Mouse (Mus musculus) left cerebral cortex, adult 9 months (tissue): ENCODE data around the gene 4931409K22Rik.

Experiments
- DNase-seq, 2 experiments: peaks; one replicate each; pipeline ENCODE4 v3.0.0; 2022; ENCODE audit warnings: low spot score in 2 of 2

4931409K22Rik gene

DNA sequence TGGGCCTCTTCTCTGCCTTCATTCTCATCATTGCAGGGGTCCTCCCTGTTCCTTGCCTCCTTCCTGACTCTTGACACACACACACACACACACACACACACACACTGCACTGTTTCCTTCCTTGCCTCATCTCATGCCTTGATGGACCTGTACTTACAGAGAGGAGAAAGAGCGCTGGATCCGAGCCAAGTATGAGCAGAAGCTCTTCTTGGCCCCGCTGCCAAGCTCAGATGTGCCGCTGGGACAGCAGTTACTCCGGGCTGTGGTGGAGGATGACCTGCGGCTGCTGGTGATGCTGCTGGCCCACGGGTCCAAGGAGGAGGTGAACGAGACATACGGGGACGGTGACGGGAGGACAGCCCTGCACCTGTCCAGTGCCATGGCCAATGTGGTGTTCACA lies 55.8 kb downstream of the 4931409K22Rik start:
- no peak for DNase-seq

DNA sequence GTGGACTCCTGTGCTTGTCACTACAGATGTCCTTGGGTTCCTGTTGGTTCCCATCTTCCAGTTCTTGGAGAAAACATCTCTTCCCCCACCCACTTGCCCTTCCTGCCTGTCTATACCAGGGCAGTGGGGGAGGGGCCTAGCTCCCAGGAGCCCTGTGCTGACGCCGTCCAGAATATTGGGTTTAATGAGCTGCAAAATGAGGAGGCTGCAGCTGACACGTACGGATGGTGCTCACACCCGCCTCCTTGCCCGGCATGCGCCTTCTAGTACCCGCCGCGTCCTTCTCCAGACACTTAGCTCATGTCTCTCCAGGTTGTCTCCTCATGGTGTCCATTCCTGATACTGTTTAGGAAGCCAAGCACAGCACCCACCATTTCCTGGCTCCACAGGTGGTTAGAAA lies 57.5 kb downstream of the 4931409K22Rik start:
- DNase-seq, result no peak

DNA sequence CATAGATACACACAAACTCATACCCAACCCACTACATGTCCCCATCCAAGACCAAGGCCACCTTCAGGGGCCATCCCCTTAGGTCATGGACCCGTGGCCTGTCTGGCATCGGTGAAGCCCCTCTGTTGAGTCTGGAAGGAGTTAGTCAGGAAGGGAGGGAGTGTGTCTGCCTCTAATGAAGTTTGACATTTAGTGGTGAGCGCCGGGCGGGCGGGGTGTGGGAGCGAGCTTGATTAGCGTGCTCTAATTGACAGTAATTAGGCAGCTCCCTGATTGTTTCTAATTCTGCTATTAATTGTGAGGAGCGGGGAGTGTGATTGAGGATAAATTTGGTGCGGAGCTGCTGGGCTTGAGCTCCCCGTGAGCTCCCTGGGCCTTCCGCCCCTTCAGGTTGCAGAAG lies 59.1 kb downstream of the 4931409K22Rik start:
- no peak for DNase-seq

DNA sequence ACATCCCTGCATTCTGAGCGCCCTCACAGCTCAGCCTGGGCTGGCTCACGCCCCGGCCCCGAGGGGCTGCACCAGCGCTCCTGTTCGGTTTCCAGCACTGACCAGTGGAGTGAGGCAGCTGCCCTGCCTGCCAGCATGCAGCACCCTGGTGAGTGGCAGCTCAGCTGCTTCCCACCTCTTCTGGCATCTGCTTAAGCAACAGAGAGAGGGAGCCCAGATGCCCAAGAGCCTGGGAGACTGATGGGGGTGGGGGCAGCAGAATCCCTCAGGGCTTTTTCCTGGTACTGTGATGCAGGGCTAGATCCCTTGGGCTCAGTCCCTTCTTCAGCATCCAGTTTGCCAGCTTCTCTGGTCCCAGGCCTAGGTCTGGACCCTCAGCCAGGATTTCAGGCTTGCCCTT lies 59.9 kb downstream of the 4931409K22Rik start:
- DNase-seq, result no peak

DNA sequence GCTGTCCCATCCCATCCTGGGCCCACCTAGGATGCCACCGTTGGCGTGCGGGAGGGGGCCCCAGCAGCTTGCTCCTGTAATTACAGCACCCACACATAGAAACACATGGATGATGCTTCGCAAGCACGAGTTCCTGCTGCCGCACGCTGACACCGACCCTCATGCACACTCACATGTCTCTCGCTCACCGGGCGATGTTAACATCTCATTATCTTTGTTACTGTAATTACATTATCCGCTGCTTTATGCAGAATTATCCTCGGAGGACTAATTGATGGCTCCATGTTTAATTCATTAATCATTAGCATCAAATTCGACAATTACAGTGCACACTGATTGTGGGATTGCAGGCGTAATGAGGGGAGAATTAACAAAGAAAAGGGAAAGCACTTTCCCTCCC lies 61.6 kb downstream of the 4931409K22Rik start:
- no peak for DNase-seq
